Mouse (Mus musculus): ENCODE data around the gene Xylt1.

GRCm38 (mm10) chr7:117505791-117506190 is 125.0 kb downstream of the Xylt1 start:
- no peak for TF ChIP-seq CTCF (IDR thresholded peaks at IDR 0.05; ENCODE audit: control insufficient read depth, insufficient read depth, low read length)
- no peak for TF ChIP-seq POLR2A (IDR thresholded peaks at IDR 0.05; ENCODE audit: borderline replicate concordance, control insufficient read depth, low read depth, low read length)
